Mouse (Mus musculus) myocyte (in vitro differentiated cells): ENCODE results near the gene Pycr2. TPM values are rescaled to one million over a fixed set of nuclear protein-coding genes. Genes with fewer than 3 reads are reported as not detected.

Source experiments
- H3K27me3 ChIP-seq: one replicate; pipeline ENCODE4 v1.6.1; 2011; ENCODE audit not compliant: control insufficient read depth, insufficient read depth, insufficient read length
- H3K36me3 ChIP-seq: one replicate; pipeline ENCODE4 v1.6.1; 2011; ENCODE audit not compliant: control insufficient read depth, insufficient read depth
- H3K4me2 ChIP-seq: one replicate; pipeline ENCODE4 v1.6.1; 2011; ENCODE audit warnings: low read depth, control low read depth
- H3K4me3 ChIP-seq: one replicate; pipeline ENCODE4 v1.5.1; 2011; ENCODE audit warnings: mild to moderate bottlenecking, control low read depth, moderate library complexity
- H3K79me2 ChIP-seq: one replicate; pipeline ENCODE4 v1.6.1; 2011; ENCODE audit not compliant: control insufficient read depth, insufficient read depth
- H3ac ChIP-seq: one replicate; pipeline ENCODE4 v1.6.1; 2011; ENCODE audit not compliant: control insufficient read depth, insufficient read length
- CEBPB ChIP-seq: IDR thresholded peaks from 2 replicates; pipeline ENCODE4 v1.6.1; 2011; ENCODE audit warnings: mild to moderate bottlenecking, moderate library complexity; ENCODE audit not compliant: poor library complexity, insufficient read depth, severe bottlenecking
- E2F4 ChIP-seq: IDR thresholded peaks from one replicate; pipeline ENCODE4 v1.6.1; 2011; ENCODE audit warnings: mild to moderate bottlenecking, control low read depth, moderate library complexity; ENCODE audit not compliant: insufficient read depth
- MAX ChIP-seq: IDR thresholded peaks from one replicate; pipeline ENCODE4 v1.6.1; 2011; ENCODE audit warnings: low read depth, mild to moderate bottlenecking, control low read depth
- MYOD1 ChIP-seq, 3 experiments: IDR thresholded peaks; one replicate each; pipeline ENCODE4 v1.6.1; 2011; ENCODE audit warnings: control low read depth in 2 of 3, low read depth in 2 of 3, mild to moderate bottlenecking in 2 of 3, moderate library complexity in 1 of 3; ENCODE audit not compliant: insufficient read length in 2 of 3, control insufficient read depth in 1 of 3
- MYOG ChIP-seq, 3 experiments: IDR thresholded peaks; one replicate each; pipeline ENCODE4 v1.6.1; 2011; ENCODE audit warnings: control low read depth in 2 of 3, low read depth in 2 of 3, mild to moderate bottlenecking in 2 of 3; ENCODE audit not compliant: insufficient read length in 2 of 3, control insufficient read depth in 1 of 3, insufficient read depth in 1 of 3
- POLR2A ChIP-seq: IDR thresholded peaks from one replicate; pipeline ENCODE4 v1.6.1; 2011; ENCODE audit warnings: low read depth, mild to moderate bottlenecking, control low read depth, moderate library complexity; ENCODE audit not compliant: insufficient read length
- POLR2AphosphoS2 ChIP-seq: IDR thresholded peaks from one replicate; pipeline ENCODE4 v1.6.1; 2011; ENCODE audit warnings: low read depth, control low read depth; ENCODE audit not compliant: insufficient read length
- REST ChIP-seq: IDR thresholded peaks from one replicate; pipeline ENCODE4 v1.6.1; 2011; ENCODE audit warnings: mild to moderate bottlenecking, control low read depth, moderate library complexity; ENCODE audit not compliant: insufficient read depth, insufficient read length
- SRF ChIP-seq: IDR thresholded peaks from one replicate; pipeline ENCODE4 v1.6.1; 2011; ENCODE audit warnings: low read depth; ENCODE audit not compliant: control insufficient read depth, insufficient read length
- TCF12 ChIP-seq: IDR thresholded peaks from one replicate; pipeline ENCODE4 v1.6.1; 2011; ENCODE audit warnings: mild to moderate bottlenecking, control low read depth; ENCODE audit not compliant: poor library complexity, insufficient read depth, severe bottlenecking
- TCF3 ChIP-seq: IDR thresholded peaks from one replicate; pipeline ENCODE4 v1.6.1; 2011; ENCODE audit warnings: low read depth, control low read depth; ENCODE audit not compliant: insufficient read length
- USF1 ChIP-seq: IDR thresholded peaks from one replicate; pipeline ENCODE4 v1.6.1; 2011; ENCODE audit warnings: low read depth, mild to moderate bottlenecking, control low read depth, moderate library complexity
- polyA plus RNA-seq: library from polyadenylated mRNA; unstranded; fragments of >200 nt; fragmentation: generic; extraction: Trizol; gene quantifications from one replicate; pipeline ENCODE4 v1.2.1, GENCODE M21; 2012; ENCODE audit warnings: missing spikeins

The Pycr2 gene
- 52.6 TPM for polyA plus RNA-seq

GRCm38 (mm10) chr1:180904039-180904814, at the start of gene Pycr2:
Pycr2 (plus strand) TSS chr1:180904293.
- Histone ChIP-seq H3K4me2 (peak within 1 kb of the TSS; percentile 95), H3K4me3 (peak within 1 kb of the TSS; percentile 64), H3K79me2 (peaks cover 17% of the 10 kb centered on the region), H3ac (peak within 1 kb of the TSS; percentile 84), H3K27me3 (peaks cover 10% of the 10 kb centered on the region), H3K36me3 (peaks cover 3% of the 10 kb centered on the region)
- TF ChIP-seq USF1 (peak; percentile 99), MYOG (IDR thresholded peaks at IDR 0.05; ENCODE audit: control insufficient read depth in 1 of 3, insufficient read depth in 1 of 3, insufficient read length in 2 of 3, low read depth in 2 of 3) (peak in 1 of 3 experiments; percentile 27), SRF (peak; percentile 86), TCF12 (no peak), E2F4 (no peak), POLR2A (peak; percentile 62), POLR2AphosphoS2 (peak; percentile 73)

GRCm38 (mm10) chr1:180858763-180859162, 45.3 kb upstream of the Pycr2 start:
- no peak overlapping the region for H3K4me3 ChIP-seq
- peaks cover 15% of the 10 kb centered on the region for H3K79me2 ChIP-seq
- no peak overlapping the region for H3ac ChIP-seq
- no peaks in the 10 kb centered on the region for H3K27me3 ChIP-seq
- H3K36me3 ChIP-seq, result peaks cover 71% of the 10 kb centered on the region
- TF ChIP-seq SRF (no peak), MYOD1 (IDR thresholded peaks at IDR 0.05; ENCODE audit: control insufficient read depth in 1 of 3, insufficient read length in 2 of 3, low read depth in 2 of 3) (no peak), POLR2AphosphoS2 (no peak), CEBPB (no peak), POLR2A (no peak), MAX (no peak), E2F4 (no peak), REST (no peak), USF1 (no peak), TCF3 (no peak), MYOG (IDR thresholded peaks at IDR 0.05; ENCODE audit: control insufficient read depth in 1 of 3, insufficient read depth in 1 of 3, insufficient read length in 2 of 3, low read depth in 2 of 3) (no peak), TCF12 (no peak)
- H3K4me2 ChIP-seq, result no peak overlapping the region

- H3ac ChIP-seq, result no peak overlapping the region
- H3K27me3 ChIP-seq, result no peaks in the 10 kb centered on the region
- H3K36me3 ChIP-seq, result peaks cover 82% of the 10 kb centered on the region
- TF ChIP-seq TCF3 (no peak), REST (no peak), POLR2AphosphoS2 (no peak), SRF (no peak), E2F4 (no peak), USF1 (no peak), MYOD1 (IDR thresholded peaks at IDR 0.05; ENCODE audit: control insufficient read depth in 1 of 3, insufficient read length in 2 of 3, low read depth in 2 of 3) (no peak), TCF12 (no peak), CEBPB (no peak), POLR2A (no peak), MAX (no peak), MYOG (IDR thresholded peaks at IDR 0.05; ENCODE audit: control insufficient read depth in 1 of 3, insufficient read depth in 1 of 3, insufficient read length in 2 of 3, low read depth in 2 of 3) (no peak)
- no peak overlapping the region for H3K4me2 ChIP-seq
- no peak overlapping the region for H3K4me3 ChIP-seq
- peaks cover 4% of the 10 kb centered on the region for H3K79me2 ChIP-seq
These were observed 44.1 kb upstream of the Pycr2 start for GRCm38 (mm10) chr1:180860030-180860429.

GRCm38 (mm10) chr1:180863606-180864005, 40.5 kb upstream of the Pycr2 start:
- Histone ChIP-seq H3K4me3 (no peak overlapping the region), H3K27me3 (no peaks in the 10 kb centered on the region), H3ac (no peak overlapping the region), H3K79me2 (no peaks in the 10 kb centered on the region), H3K36me3 (peaks cover 78% of the 10 kb centered on the region), H3K4me2 (no peak overlapping the region)
- TF ChIP-seq POLR2A (no peak), SRF (no peak), TCF3 (no peak), POLR2AphosphoS2 (no peak), REST (no peak), E2F4 (no peak), CEBPB (no peak), MYOD1 (IDR thresholded peaks at IDR 0.05; ENCODE audit: control insufficient read depth in 1 of 3, insufficient read length in 2 of 3, low read depth in 2 of 3) (no peak), USF1 (no peak), TCF12 (no peak), MAX (no peak), MYOG (IDR thresholded peaks at IDR 0.05; ENCODE audit: control insufficient read depth in 1 of 3, insufficient read depth in 1 of 3, insufficient read length in 2 of 3, low read depth in 2 of 3) (no peak)

- Histone ChIP-seq H3K4me3 (no peak overlapping the region), H3ac (no peak overlapping the region), H3K4me2 (no peak overlapping the region), H3K27me3 (no peaks in the 10 kb centered on the region), H3K79me2 (no peaks in the 10 kb centered on the region), H3K36me3 (peaks cover 56% of the 10 kb centered on the region)
- TF ChIP-seq POLR2A, result no peak
- TF ChIP-seq MYOG (IDR thresholded peaks at IDR 0.05; ENCODE audit: control insufficient read depth in 1 of 3, insufficient read depth in 1 of 3, insufficient read length in 2 of 3, low read depth in 2 of 3), result no peak
- no peak for TF ChIP-seq POLR2AphosphoS2
- TF ChIP-seq CEBPB, result no peak
- TF ChIP-seq MYOD1 (IDR thresholded peaks at IDR 0.05; ENCODE audit: control insufficient read depth in 1 of 3, insufficient read length in 2 of 3, low read depth in 2 of 3), result no peak
- no peak for TF ChIP-seq TCF12
- no peak for TF ChIP-seq USF1
- no peak for TF ChIP-seq SRF
- TF ChIP-seq MAX, result no peak
- TF ChIP-seq REST, result no peak
- TF ChIP-seq TCF3, result no peak
- TF ChIP-seq E2F4, result no peak
These were observed 38.1 kb upstream of the Pycr2 start for GRCm38 (mm10) chr1:180866001-180866400.
